ENCODE assay signal across 11 mouse cellular contexts in genomic region chr2:154354000-154354425, GRCm38 (mm10). TPM values are rescaled to one million over a fixed set of nuclear protein-coding genes. Genes with fewer than 3 reads are reported as not detected.
DNase-seq lines count a peak whose midpoint lies in the region; ATAC-seq and TF ChIP-seq lines count a peak whose summit lies in the region.
"Not testable (repeated sequence)": the region's sequence is repeated elsewhere in the genome, so short reads cannot be mapped to it uniquely, and the experiment has no call there.
"Had no signal": no experiment of that assay in that cellular context is flagged by ENCODE, and none has a peak within 500 bp of the region (broad histone marks: within the 10 kb centered on the region; RNA-seq: fewer than 3 reads in every experiment).

No protein-coding gene starts in this region.

- H3K4me1 ChIP-seq in embryonic facial prominence, embryonic 15.5 days; heart, adult 2 months (ENCODE audit: control insufficient read depth, insufficient read depth, low read length); hindbrain, embryonic 15.5 days (replicated peaks); kidney, postnatal 0 days (replicated peaks; ENCODE audit: insufficient read depth, low read length); liver, embryonic 16.5 days (ENCODE audit: control insufficient read depth, low read depth, low read length); midbrain, embryonic 15.5 days: not testable (repeated sequence)

- peaks cover 25% of the 10 kb centered on the region for H3K36me3 ChIP-seq in embryonic facial prominence, embryonic 15.5 days
- H3K36me3 ChIP-seq in heart, adult 2 months (ENCODE audit: control insufficient read depth, insufficient read depth, low read length); liver, embryonic 16.5 days (ENCODE audit: control insufficient read depth, insufficient read depth); midbrain, embryonic 15.5 days (replicated peaks); splenic B cell, adult 2 months (ENCODE audit: control insufficient read depth, insufficient read depth, low read length, poor library complexity, severe bottlenecking): not testable (repeated sequence)
- peaks cover 22% of the 10 kb centered on the region for H3K36me3 ChIP-seq in hindbrain, embryonic 15.5 days
- peaks cover 14% of the 10 kb centered on the region; the same call in 1 of the 2 replicates for H3K36me3 ChIP-seq in kidney, postnatal 0 days (ENCODE audit: insufficient read depth, low read length)

- peak in 1 of 2 experiments; percentile 23 for DNase-seq in heart, adult 2 months
- DNase-seq in kidney, postnatal 0 days (ENCODE audit: low spot score), result not testable (repeated sequence)
- peak; percentile 18 for DNase-seq in splenic B cell, adult 2 months (ENCODE audit: low read depth, low spot score)

- not testable (repeated sequence) for TF ChIP-seq POLR2A in heart, adult 2 months (IDR thresholded peaks at IDR 0.05; ENCODE audit: insufficient read depth, low read depth, low read length)

- ATAC-seq in activated CD4-positive, CD25-positive, alpha-beta regulatory T cell, adult 4 months, result peak; percentile 76
- ATAC-seq in embryonic facial prominence, embryonic 15.5 days (ENCODE audit: insufficient number of reproducible peaks, low FRiP score, low TSS enrichment, low read depth), result not testable (repeated sequence)
- peak; percentile 61; the same call in 1 of the 2 replicates for ATAC-seq in hindbrain, embryonic 15.5 days (ENCODE audit: low FRiP score, low read depth)
- ATAC-seq in kidney, postnatal 0 days (replicated peaks; ENCODE audit: low FRiP score, low read depth), result peak; percentile 61
- peak; percentile 65 for ATAC-seq in liver, embryonic 16.5 days (ENCODE audit: low read depth)
- 0 out of 2 replicates have a peak, but pooled peaks have one; percentile 30 for ATAC-seq in midbrain, embryonic 15.5 days (replicated peaks)

- peak overlapping the region; percentile 37 for H3K4me3 ChIP-seq in embryonic facial prominence, embryonic 15.5 days (replicated peaks)
- not testable (repeated sequence) for H3K4me3 ChIP-seq in heart, adult 2 months
- H3K4me3 ChIP-seq in hindbrain, embryonic 15.5 days, result peak overlapping the region; percentile 35
- peak overlapping the region; percentile 16 for H3K4me3 ChIP-seq in kidney, postnatal 0 days (replicated peaks; ENCODE audit: low read depth, low read length)
- peak overlapping the region; percentile 50 for H3K4me3 ChIP-seq in liver, embryonic 16.5 days (ENCODE audit: low read depth, low read length)
- peak overlapping the region; percentile 31 for H3K4me3 ChIP-seq in midbrain, embryonic 15.5 days

- WGBS in embryonic facial prominence, embryonic 15.5 days, result 74% methylated on average over 16 of the region's 19 CpGs
- WGBS in heart, adult 2 months, result 63% methylated on average over 15 of the region's 19 CpGs
- WGBS in hindbrain, embryonic 15.5 days, result 76% methylated on average over 15 of the region's 19 CpGs
- WGBS in kidney, postnatal 0 days, result 74% methylated on average over 14 of the region's 19 CpGs
- 62% methylated on average over 14 of the region's 19 CpGs for WGBS in liver, embryonic 16.5 days (ENCODE audit: insufficient replicate concordance)
- WGBS in midbrain, embryonic 15.5 days, result 78% methylated on average over 15 of the region's 19 CpGs

- not testable (repeated sequence) for H3K9me3 ChIP-seq in embryonic facial prominence, embryonic 15.5 days (replicated peaks); hindbrain, embryonic 15.5 days; kidney, postnatal 0 days (replicated peaks; ENCODE audit: low read length); liver, embryonic 16.5 days (replicated peaks; ENCODE audit: control insufficient read depth, low read length); midbrain, embryonic 15.5 days

- not testable (repeated sequence) for H3K9ac ChIP-seq in embryonic facial prominence, embryonic 15.5 days; midbrain, embryonic 15.5 days
- peak overlapping the region; percentile 52; the same call in 1 of the 2 replicates for H3K9ac ChIP-seq in heart, adult 2 months (ENCODE audit: low read depth, low read length)
- peak overlapping the region; percentile 14; the same call in 1 of the 2 replicates for H3K9ac ChIP-seq in hindbrain, embryonic 15.5 days
- 0 out of 2 replicates have a peak overlapping the region, but pooled peaks have one; percentile 6 for H3K9ac ChIP-seq in kidney, postnatal 0 days (ENCODE audit: low read depth, low read length)
- peak overlapping the region; percentile 57 for H3K9ac ChIP-seq in liver, embryonic 16.5 days (ENCODE audit: low read depth, low read length)

- H3K27me3 ChIP-seq in embryonic facial prominence, embryonic 15.5 days; heart, adult 2 months (ENCODE audit: control insufficient read depth, insufficient read depth, low read length); hindbrain, embryonic 15.5 days; kidney, postnatal 0 days (ENCODE audit: insufficient read depth, low read length); liver, embryonic 16.5 days (ENCODE audit: control insufficient read depth, insufficient read depth, low read depth, low read length); midbrain, embryonic 15.5 days (replicated peaks); splenic B cell, adult 2 months (ENCODE audit: control insufficient read depth, insufficient read depth, low read length, poor library complexity, severe bottlenecking): not testable (repeated sequence)

- TF ChIP-seq CTCF in heart, adult 2 months (IDR thresholded peaks at IDR 0.05); kidney, postnatal 0 days (IDR thresholded peaks at IDR 0.05; ENCODE audit: low read depth): not testable (repeated sequence)

- peak overlapping the region; percentile 52 for H3K27ac ChIP-seq in embryonic facial prominence, embryonic 15.5 days (replicated peaks)
- H3K27ac ChIP-seq in heart, adult 2 months, result peak overlapping the region; percentile 11; the same call in 1 of the 2 replicates
- H3K27ac ChIP-seq in hindbrain, embryonic 15.5 days (replicated peaks), result peak overlapping the region; percentile 54; the same call in 1 of the 2 replicates
- 0 out of 2 replicates have a peak overlapping the region, but pooled peaks have one; percentile 3 for H3K27ac ChIP-seq in kidney, postnatal 0 days
- H3K27ac ChIP-seq in liver, embryonic 16.5 days (ENCODE audit: low read length), result peak overlapping the region; percentile 67
- H3K27ac ChIP-seq in midbrain, embryonic 15.5 days, result not testable (repeated sequence)

- TF ChIP-seq EP300 in heart, adult 2 months (IDR thresholded peaks at IDR 0.05; ENCODE audit: insufficient read depth, low read depth, low read length), result not testable (repeated sequence)

- peak overlapping the region; percentile 30 for H3K4me2 ChIP-seq in embryonic facial prominence, embryonic 15.5 days (replicated peaks)
- peak overlapping the region; percentile 41 for H3K4me2 ChIP-seq in hindbrain, embryonic 15.5 days
- H3K4me2 ChIP-seq in kidney, postnatal 0 days (ENCODE audit: low read length), result peak overlapping the region; percentile 36
- H3K4me2 ChIP-seq in liver, embryonic 16.5 days (ENCODE audit: low read depth, low read length), result 0 out of 2 replicates have a peak overlapping the region, but pooled peaks have one; percentile 22
- peak overlapping the region; percentile 39 for H3K4me2 ChIP-seq in midbrain, embryonic 15.5 days

- intact Hi-C loops in heart, adult 2 months (cut with DNase I), result not testable (repeated sequence)

- not testable (repeated sequence) for H3K79me2 ChIP-seq in heart, adult 2 months (replicated peaks; ENCODE audit: control insufficient read depth, insufficient read depth, low read length)

RNA-seq across cellular contexts. Expression of gene Cdk5rap1, which starts 18.8 kb away (rescaled TPM):
- 10 to 100 TPM; 37.5 to 67.2 TPM for polyA plus RNA-seq in activated CD4-positive, CD25-positive, alpha-beta regulatory T cell, adult 4 months (2017; shearing (Covaris generic))
- polyA plus RNA-seq in embryonic facial prominence, embryonic 15.5 days (2015; fragmentation: Nextera tagmentation; extraction: Ambion mirVana), result 20.1 and 21.1 TPM in 2 replicates
- total RNA-seq in heart, adult 2 months (2021), result 10 to 100 TPM; 20.1 to 20.2 TPM
- 10.5 and 21.1 TPM in 2 replicates for polyA plus RNA-seq in heart, adult 2 months (2012; rRNA removed)
- polyA plus RNA-seq in hindbrain, embryonic 15.5 days (2015; fragmentation: Nextera tagmentation; extraction: Ambion mirVana), result 12.8 and 13.2 TPM in 2 replicates
- polyA plus RNA-seq in kidney, postnatal 0 days (2015; fragmentation: Nextera tagmentation; extraction: Ambion mirVana), result 13.9 and 25.2 TPM in 2 replicates
- 13.3 and 14.9 TPM in 2 replicates for polyA plus RNA-seq in liver, embryonic 16.5 days (2015; fragmentation: Nextera tagmentation; extraction: Ambion mirVana)
- polyA plus RNA-seq in midbrain, embryonic 15.5 days (2015; fragmentation: Nextera tagmentation; extraction: Ambion mirVana), result 14.0 and 16.5 TPM in 2 replicates

RNA-seq across cellular contexts. Expression of gene Bpifb9b, which starts 47.0 kb away (rescaled TPM):
- polyA plus RNA-seq in activated CD4-positive, CD25-positive, alpha-beta regulatory T cell, adult 4 months (2017; shearing (Covaris generic)), result not detected
- polyA plus RNA-seq in embryonic facial prominence, embryonic 15.5 days (2015; fragmentation: Nextera tagmentation; extraction: Ambion mirVana), result 1.2 TPM in 2 replicates
- total RNA-seq in heart, adult 2 months (2021), result not detected
- polyA plus RNA-seq in heart, adult 2 months (2012; rRNA removed), result not detected in 2 replicates
- polyA plus RNA-seq in hindbrain, embryonic 15.5 days (2015; fragmentation: Nextera tagmentation; extraction: Ambion mirVana), result not detected in 2 replicates
- polyA plus RNA-seq in kidney, postnatal 0 days (2015; fragmentation: Nextera tagmentation; extraction: Ambion mirVana), result not detected in 2 replicates
- not detected in 2 replicates for polyA plus RNA-seq in liver, embryonic 16.5 days (2015; fragmentation: Nextera tagmentation; extraction: Ambion mirVana)
- not detected in 2 replicates for polyA plus RNA-seq in midbrain, embryonic 15.5 days (2015; fragmentation: Nextera tagmentation; extraction: Ambion mirVana)
- total RNA-seq: adrenal gland, postnatal 4 days; granulocyte monocyte progenitor cell, adult 5-6 weeks; layer of hippocampus, postnatal 25 days had no signal

RNA-seq across cellular contexts. Expression of gene Snta1, which starts 53.9 kb away (rescaled TPM):
- polyA plus RNA-seq in activated CD4-positive, CD25-positive, alpha-beta regulatory T cell, adult 4 months (2017; shearing (Covaris generic)), result not detected
- polyA plus RNA-seq in embryonic facial prominence, embryonic 15.5 days (2015; fragmentation: Nextera tagmentation; extraction: Ambion mirVana), result 12.1 and 12.8 TPM in 2 replicates
- 10 to 100 TPM; 73.6 to 95.0 TPM for total RNA-seq in heart, adult 2 months (2021)
- polyA plus RNA-seq in heart, adult 2 months (2012; rRNA removed), result 64.8 and 66.0 TPM in 2 replicates
- 13.0 and 13.7 TPM in 2 replicates for polyA plus RNA-seq in hindbrain, embryonic 15.5 days (2015; fragmentation: Nextera tagmentation; extraction: Ambion mirVana)
- 16.8 and 16.9 TPM in 2 replicates for polyA plus RNA-seq in kidney, postnatal 0 days (2015; fragmentation: Nextera tagmentation; extraction: Ambion mirVana)
- 3.1 and 3.4 TPM in 2 replicates for polyA plus RNA-seq in liver, embryonic 16.5 days (2015; fragmentation: Nextera tagmentation; extraction: Ambion mirVana)
- polyA plus RNA-seq in midbrain, embryonic 15.5 days (2015; fragmentation: Nextera tagmentation; extraction: Ambion mirVana), result 10.2 and 13.2 TPM in 2 replicates
- total RNA-seq: granulocyte monocyte progenitor cell, adult 5-6 weeks had no signal
